Mouse (Mus musculus) liver, embryonic 15.5 days (tissue): ENCODE results near the gene Nrp2. TPM values are rescaled to one million over a fixed set of nuclear protein-coding genes. Genes with fewer than 3 reads are reported as not detected.

Experiments
- ATAC-seq: fragments of 200-750 bp; cut with Nextera tagmentation; 2 replicates; pipeline ENCODE4 v1.8.0; 2017; ENCODE audit warnings: moderate number of reproducible peaks, mild to moderate bottlenecking, moderate library complexity; ENCODE audit not compliant: insufficient read depth
- H3K27ac ChIP-seq: fragments of 300-500 bp; sonication (generic); replicated peaks from 2 replicates; pipeline ENCODE4 v1.5.1; 2015; ENCODE audit warnings: mild to moderate bottlenecking, inconsistent platforms
- H3K27me3 ChIP-seq: fragments of 300-500 bp; sonication (generic); 2 replicates; pipeline ENCODE4 v1.6.1; 2015; ENCODE audit warnings: mild to moderate bottlenecking, inconsistent platforms
- H3K36me3 ChIP-seq: fragments of 300-500 bp; sonication (generic); replicated peaks from 2 replicates; pipeline ENCODE4 v1.6.1; 2015; ENCODE audit warnings: moderate library complexity, mild to moderate bottlenecking, inconsistent platforms
- H3K4me1 ChIP-seq: fragments of 300-500 bp; sonication (generic); replicated peaks from 2 replicates; pipeline ENCODE4 v1.6.1; 2015; ENCODE audit warnings: inconsistent platforms
- H3K4me2 ChIP-seq: fragments of 300-500 bp; sonication (generic); 2 replicates; pipeline ENCODE4 v1.6.1; 2015; ENCODE audit warnings: moderate library complexity, mild to moderate bottlenecking, inconsistent platforms
- H3K4me3 ChIP-seq: fragments of 300-500 bp; sonication (generic); replicated peaks from 2 replicates; pipeline ENCODE4 v1.5.1; 2015; ENCODE audit warnings: mild to moderate bottlenecking, inconsistent platforms
- H3K9ac ChIP-seq: fragments of 300-500 bp; sonication (generic); 2 replicates; pipeline ENCODE4 v1.6.1; 2015; ENCODE audit warnings: moderate library complexity, mild to moderate bottlenecking, inconsistent platforms
- H3K9me3 ChIP-seq: fragments of 300-500 bp; sonication (generic); replicated peaks from 2 replicates; pipeline ENCODE4 v1.6.1; 2016; ENCODE audit warnings: inconsistent platforms
- whole genome bisulfite sequencing: fragments of 180-500 bp; shearing (Covaris S2); methylation state at CpG from one replicate; pipeline ENCODE4 v1.1.7; 2015; ENCODE audit warnings: mixed read lengths; ENCODE audit not compliant: insufficient replicate concordance; 5-methylcytosine and 5-hydroxymethylcytosine counted together
- polyA plus RNA-seq: library from polyadenylated mRNA; unstranded; fragments of >200 nt; fragmentation: Nextera tagmentation; extraction: Ambion mirVana; gene quantifications from 2 replicates; pipeline ENCODE4 v1.2.1, GENCODE M21; 2015

Nrp2 gene
- polyA plus RNA-seq, 1 experiment from 2014 or later = 0.71 TPM

DNA sequence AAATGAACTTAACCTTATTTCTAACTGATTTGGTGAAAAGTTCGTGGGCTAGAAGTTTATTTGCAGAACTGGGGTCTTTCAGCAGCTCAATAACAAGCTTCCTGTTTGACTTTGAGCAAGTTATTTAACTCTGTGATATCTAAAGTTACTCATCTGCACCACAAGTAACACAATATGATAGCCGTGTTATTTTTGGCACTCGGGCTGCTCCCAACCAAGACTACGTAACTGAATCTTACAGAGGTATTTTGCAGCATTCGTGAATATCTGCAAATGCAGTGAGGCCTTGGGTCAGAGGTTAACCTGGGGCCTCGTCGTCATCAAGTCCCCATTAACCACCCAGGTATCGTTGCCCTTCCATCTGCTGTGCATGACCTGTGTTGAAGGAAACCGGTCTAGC lies 150.3 kb downstream of the Nrp2 start:
- Histone ChIP-seq H3K36me3 (no peaks in the 10 kb centered on the region), H3K9ac (no peak overlapping the region), H3K27ac (no peak overlapping the region), H3K9me3 (no peaks in the 10 kb centered on the region), H3K4me2 (no peak overlapping the region), H3K27me3 (no peaks in the 10 kb centered on the region), H3K4me3 (no peak overlapping the region), H3K4me1 (no peaks in the 10 kb centered on the region)
- WGBS = 61% methylated on average over 9 of the region's 9 CpGs
- ATAC-seq = no peak

DNA sequence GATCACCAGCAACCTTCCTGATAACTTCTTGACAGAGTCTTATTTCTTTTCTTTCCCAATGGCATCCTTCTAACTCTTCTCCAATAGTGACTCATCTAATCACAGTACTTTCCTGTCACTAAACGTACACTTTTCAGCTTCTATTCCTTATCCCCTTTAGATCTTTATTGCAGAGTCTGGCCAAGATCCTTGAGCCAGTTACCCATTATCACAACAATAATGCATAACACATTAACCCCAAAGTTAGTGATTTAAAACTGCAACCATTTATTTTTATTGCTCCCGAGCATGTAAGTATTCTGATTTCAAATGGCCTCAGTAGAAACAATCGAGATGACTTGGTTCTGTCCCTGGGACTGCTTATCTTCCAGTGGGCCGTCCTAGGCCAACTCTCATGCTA lies 150.9 kb downstream of the Nrp2 start:
- Histone ChIP-seq H3K27ac (no peak overlapping the region), H3K36me3 (no peaks in the 10 kb centered on the region), H3K4me3 (no peak overlapping the region), H3K4me2 (no peak overlapping the region), H3K27me3 (no peaks in the 10 kb centered on the region), H3K4me1 (no peaks in the 10 kb centered on the region), H3K9me3 (no peaks in the 10 kb centered on the region), H3K9ac (no peak overlapping the region)
- ATAC-seq = no peak
- 50% methylated on average over 4 of the region's 4 CpGs for WGBS

DNA sequence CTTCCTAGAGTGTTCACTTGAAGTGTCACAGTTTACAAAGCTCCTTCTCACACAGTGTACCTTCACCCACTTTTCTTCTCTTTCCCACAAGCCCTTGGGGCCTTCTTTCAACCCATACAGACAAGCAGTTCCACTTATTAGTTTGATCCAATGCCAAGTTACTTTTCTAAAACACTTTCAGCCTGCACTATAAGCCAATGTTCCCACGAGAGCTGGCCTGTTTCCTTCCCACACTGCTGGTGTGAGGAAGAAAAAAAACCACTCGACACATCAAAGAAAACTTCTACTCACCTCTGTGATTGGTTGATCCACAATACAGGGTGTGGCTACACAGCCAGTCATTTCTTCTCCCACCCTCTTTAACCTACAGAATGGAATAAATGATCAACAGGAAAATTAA lies 156.0 kb downstream of the Nrp2 start:
- Histone ChIP-seq H3K27ac (no peak overlapping the region), H3K9me3 (no peaks in the 10 kb centered on the region), H3K4me3 (no peak overlapping the region), H3K4me2 (no peak overlapping the region), H3K4me1 (no peaks in the 10 kb centered on the region), H3K27me3 (no peaks in the 10 kb centered on the region), H3K9ac (no peak overlapping the region), H3K36me3 (no peaks in the 10 kb centered on the region)
- no peak for ATAC-seq
- 26% methylated on average over 2 of the region's 2 CpGs for WGBS

DNA sequence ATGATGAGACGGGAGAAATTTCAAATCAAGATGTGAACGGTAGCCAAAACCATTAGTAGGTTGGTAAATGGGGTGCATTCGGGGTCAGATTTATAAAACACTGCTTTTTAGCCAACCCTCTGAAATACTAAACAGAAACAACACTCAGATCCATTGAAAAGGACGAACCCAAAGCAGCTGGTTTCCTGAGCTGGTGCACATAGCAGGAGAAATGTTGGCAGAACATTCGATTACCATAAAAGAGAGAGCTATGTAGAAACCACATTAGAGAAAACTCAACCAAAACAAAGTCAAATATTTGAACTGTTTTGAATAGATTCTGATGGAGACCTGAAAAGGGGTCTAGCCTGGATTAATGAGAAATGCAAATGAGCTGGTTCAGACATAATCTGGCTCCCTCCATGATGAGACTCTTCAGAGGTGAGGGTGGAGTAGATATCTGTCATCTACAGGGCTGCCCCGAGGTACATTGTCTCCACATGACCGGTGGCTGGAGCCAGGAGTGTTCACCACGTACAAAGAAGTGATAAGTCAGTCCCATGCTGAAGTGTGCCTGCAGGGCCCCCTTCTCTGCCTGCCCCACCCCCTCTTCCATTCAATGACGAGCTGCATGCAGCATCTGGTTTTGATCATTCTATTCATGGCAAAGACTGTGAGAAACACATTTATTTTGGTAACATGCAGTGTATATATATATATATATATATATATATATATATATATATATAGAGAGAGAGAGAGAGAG lies 156.6 kb downstream of the Nrp2 start:
- Histone ChIP-seq H3K27ac (no peak overlapping the region), H3K9me3 (no peaks in the 10 kb centered on the region), H3K4me1 (no peaks in the 10 kb centered on the region), H3K27me3 (no peaks in the 10 kb centered on the region), H3K4me2 (no peak overlapping the region), H3K4me3 (no peak overlapping the region), H3K36me3 (no peaks in the 10 kb centered on the region), H3K9ac (no peak overlapping the region)
- ATAC-seq = peak; percentile 47
- WGBS = 41% methylated on average over 9 of the region's 9 CpGs

GRCm38 (mm10) chr1:62860327-62860726 lies 157.2 kb downstream of the Nrp2 start:
- Histone ChIP-seq H3K27me3 (no peaks in the 10 kb centered on the region), H3K4me3 (no peak overlapping the region), H3K4me1 (no peaks in the 10 kb centered on the region), H3K9me3 (no peaks in the 10 kb centered on the region), H3K4me2 (no peak overlapping the region), H3K27ac (no peak overlapping the region), H3K36me3 (no peaks in the 10 kb centered on the region), H3K9ac (no peak overlapping the region)
- ATAC-seq = no peak
- WGBS = 55% methylated on average over 5 of the region's 5 CpGs

- H3K36me3 ChIP-seq = no peaks in the 10 kb centered on the region
- no peak overlapping the region for H3K27ac ChIP-seq
- no peak overlapping the region for H3K4me2 ChIP-seq
- H3K4me3 ChIP-seq = no peak overlapping the region
- H3K27me3 ChIP-seq = no peaks in the 10 kb centered on the region
- H3K9me3 ChIP-seq = no peaks in the 10 kb centered on the region
- H3K9ac ChIP-seq = no peak overlapping the region
- H3K4me1 ChIP-seq = no peaks in the 10 kb centered on the region
- ATAC-seq = no peak
- WGBS = 29% methylated on average over 5 of the region's 5 CpGs
Measured at GRCm38 (mm10) chr1:62860788-62861187, 157.7 kb downstream of the Nrp2 start.
